Mouse (Mus musculus) embryonic facial prominence, embryonic 13.5 days (tissue): ENCODE results near the gene Rasgrf1. TPM values are rescaled to one million over a fixed set of nuclear protein-coding genes. Genes with fewer than 3 reads are reported as not detected.

Experiments
- ATAC-seq: fragments of 200-750 bp; cut with Nextera tagmentation; 2 replicates; pipeline ENCODE4 v1.8.0; 2017; ENCODE audit warnings: low read depth; ENCODE audit not compliant: insufficient number of reproducible peaks, insufficient read depth, low FRiP score, low TSS enrichment
- H3K27ac ChIP-seq: fragments of 300-500 bp; sonication (generic); 2 replicates; pipeline ENCODE4 v1.5.1; 2015; ENCODE audit warnings: moderate library complexity, mild to moderate bottlenecking, inconsistent platforms
- H3K27me3 ChIP-seq: fragments of 300-500 bp; sonication (generic); 2 replicates; pipeline ENCODE4 v1.6.1; 2015; ENCODE audit warnings: mild to moderate bottlenecking, inconsistent platforms
- H3K36me3 ChIP-seq: fragments of 300-500 bp; sonication (generic); 2 replicates; pipeline ENCODE4 v1.6.1; 2015; ENCODE audit warnings: mild to moderate bottlenecking, inconsistent platforms
- H3K4me1 ChIP-seq: fragments of 300-500 bp; sonication (generic); 2 replicates; pipeline ENCODE4 v1.6.1; 2015; ENCODE audit warnings: inconsistent platforms
- H3K4me2 ChIP-seq: fragments of 300-500 bp; sonication (generic); 2 replicates; pipeline ENCODE4 v1.6.1; 2015; ENCODE audit warnings: moderate library complexity, mild to moderate bottlenecking, inconsistent platforms
- H3K4me3 ChIP-seq: fragments of 300-500 bp; sonication (generic); 2 replicates; pipeline ENCODE4 v1.5.1; 2015; ENCODE audit warnings: mild to moderate bottlenecking, inconsistent platforms
- H3K9ac ChIP-seq: fragments of 300-500 bp; sonication (generic); 2 replicates; pipeline ENCODE4 v1.6.1; 2015; ENCODE audit warnings: mild to moderate bottlenecking, inconsistent platforms
- H3K9me3 ChIP-seq: fragments of 300-500 bp; sonication (generic); 2 replicates; pipeline ENCODE4 v1.6.1; 2016; ENCODE audit warnings: inconsistent platforms
- WGBS: fragments of 180-500 bp; shearing (Covaris S2); methylation state at CpG from one replicate; pipeline ENCODE4 v1.1.7; 2015; ENCODE audit warnings: mixed read lengths; 5-methylcytosine and 5-hydroxymethylcytosine counted together
- polyA plus RNA-seq: library from polyadenylated mRNA; unstranded; fragments of >200 nt; fragmentation: Nextera tagmentation; extraction: Ambion mirVana; gene quantifications from 2 replicates; pipeline ENCODE4 v1.2.1, GENCODE M21; 2015

Gene Rasgrf1
- polyA plus RNA-seq, 1 experiment from 2014 or later = 0.80 TPM

DNA sequence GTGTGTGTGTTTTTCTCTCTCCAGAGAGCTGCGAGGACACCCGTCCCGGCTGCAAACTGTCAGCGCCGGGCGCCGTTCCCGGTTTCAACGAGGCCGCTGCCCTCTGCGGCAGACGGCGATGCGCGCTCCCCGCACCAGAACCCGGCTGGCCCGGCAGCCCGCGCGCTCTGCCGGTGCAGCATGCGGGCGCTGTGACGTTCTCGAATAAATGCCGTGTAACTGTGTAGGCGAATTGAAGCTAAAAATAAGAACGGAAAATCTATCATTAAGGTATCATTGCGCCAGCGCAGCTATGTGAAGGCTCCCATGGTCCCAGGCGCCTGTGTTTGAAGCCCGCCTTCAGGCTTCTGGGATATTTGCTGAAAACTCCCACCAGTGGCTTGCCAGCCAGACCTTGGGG lies 1.1 kb upstream of the Rasgrf1 start:
- Histone ChIP-seq H3K27me3 (peaks cover 87% of the 10 kb centered on the region), H3K4me1 (peaks cover 28% of the 10 kb centered on the region), H3K4me2 (peak overlapping the region; percentile 94), H3K4me3 (peak overlapping the region; percentile 53), H3K9ac (0 out of 2 replicates have a peak overlapping the region, but pooled peaks have one; percentile 40), H3K36me3 (no peaks in the 10 kb centered on the region), H3K27ac (no peak overlapping the region), H3K9me3 (no peaks in the 10 kb centered on the region)
- WGBS = under 1% methylated on average over 33 of the region's 33 CpGs
- ATAC-seq = no peak

DNA sequence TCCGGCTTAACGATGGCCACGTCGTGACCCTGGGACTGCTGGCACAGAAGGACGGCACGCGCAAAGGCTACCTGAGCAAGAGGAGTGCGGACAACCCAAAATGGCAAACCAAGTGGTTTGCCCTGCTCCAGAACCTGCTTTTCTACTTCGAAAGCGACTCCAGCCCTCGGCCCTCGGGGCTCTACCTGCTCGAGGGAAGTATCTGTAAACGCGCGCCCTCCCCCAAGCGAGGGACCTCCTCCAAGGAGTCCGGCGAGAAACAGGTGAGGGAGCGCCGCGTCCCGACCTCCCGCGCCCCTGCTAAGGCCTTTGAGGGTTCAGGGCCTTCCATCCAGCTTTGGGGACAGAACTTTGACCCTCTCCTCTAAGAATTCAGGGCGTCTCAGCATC lies 298 bp downstream of the Rasgrf1 start:
- Histone ChIP-seq H3K9ac (peak overlapping the region; percentile 62; the same call in 1 of the 2 replicates), H3K27me3 (peaks cover 99% of the 10 kb centered on the region)

DNA sequence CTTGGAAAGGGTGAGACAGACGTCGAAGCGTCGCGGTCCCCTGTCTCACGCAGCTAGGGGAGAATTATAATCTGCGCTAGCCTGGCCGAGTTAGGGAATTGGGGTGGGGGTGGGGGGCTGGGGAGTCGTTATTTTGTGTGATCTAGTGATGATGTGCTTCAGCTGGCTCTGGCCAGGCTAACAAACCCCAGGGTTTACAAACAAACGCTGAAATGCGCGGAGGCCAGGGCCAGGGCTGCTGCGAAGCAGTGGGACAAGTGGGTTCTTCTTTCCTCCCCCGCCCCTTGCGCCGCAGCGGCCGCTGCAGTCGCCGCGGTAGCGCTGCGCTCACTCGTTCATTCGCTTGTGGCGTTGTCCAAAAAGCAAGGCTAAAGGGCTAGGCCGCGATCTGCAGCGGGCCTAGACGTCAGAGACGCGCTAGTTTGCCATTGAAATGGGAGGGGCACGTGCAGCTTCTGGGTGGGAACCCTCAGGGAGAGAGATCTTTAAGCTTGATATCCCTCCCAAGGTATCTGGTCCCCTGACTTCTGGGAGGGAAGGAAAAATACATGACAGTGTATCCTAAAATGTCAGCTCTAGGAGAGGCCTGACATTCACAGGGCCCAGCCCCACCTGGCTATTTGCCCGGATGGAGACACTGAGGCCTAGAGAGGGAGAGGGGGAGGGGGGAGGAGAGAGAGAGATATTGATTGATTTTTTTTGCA lies 1.2 kb downstream of the Rasgrf1 start:
- Histone ChIP-seq H3K36me3 (no peaks in the 10 kb centered on the region), H3K4me2 (peak overlapping the region; percentile 94), H3K4me3 (peak overlapping the region; percentile 53), H3K27ac (no peak overlapping the region), H3K9me3 (no peaks in the 10 kb centered on the region), H3K27me3 (peaks cover 95% of the 10 kb centered on the region), H3K9ac (no peak overlapping the region), H3K4me1 (peaks cover 28% of the 10 kb centered on the region)
- no peak for ATAC-seq
- 3% methylated on average over 33 of the region's 34 CpGs for WGBS

More for the DNA sequence above, 298 bp downstream of the Rasgrf1 start:
- WGBS = 2% methylated on average over 26 of the region's 26 CpGs
- ATAC-seq = no peak
- Histone ChIP-seq H3K4me1 (peaks cover 28% of the 10 kb centered on the region), H3K36me3 (no peaks in the 10 kb centered on the region), H3K27ac (no peak overlapping the region), H3K9me3 (no peaks in the 10 kb centered on the region), H3K4me2 (peak overlapping the region; percentile 94), H3K4me3 (peak overlapping the region; percentile 53)

DNA sequence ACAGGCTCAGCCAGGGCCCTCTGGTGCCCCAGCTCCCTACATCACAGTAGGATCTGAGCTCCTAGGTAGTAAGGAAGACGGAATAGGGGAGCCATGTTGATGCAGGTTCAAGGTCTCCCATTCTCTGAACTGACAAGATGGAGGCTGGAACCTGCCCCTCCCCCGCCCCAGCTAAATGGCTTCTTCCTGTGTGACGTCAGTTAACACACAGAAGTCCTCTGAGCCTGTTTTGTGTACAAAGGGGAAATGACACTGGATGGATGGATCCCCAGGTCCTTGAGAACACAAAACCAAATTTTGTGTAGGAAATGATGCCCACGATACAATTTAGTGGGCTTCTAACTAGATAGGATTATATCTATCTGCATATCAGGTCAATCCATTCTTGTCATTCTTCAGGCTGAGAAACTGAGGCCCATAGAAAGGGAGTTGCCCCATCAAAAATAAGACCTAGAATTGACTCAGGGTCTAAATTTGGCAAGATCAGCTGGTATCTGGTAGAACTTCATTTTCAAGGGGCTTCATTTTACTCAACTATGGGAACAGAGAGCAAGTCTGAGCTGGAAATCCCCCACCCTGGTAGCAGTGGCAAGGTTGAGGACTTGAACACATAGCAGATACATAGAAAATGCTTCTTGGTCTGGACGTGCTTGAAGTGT lies 2.3 kb downstream of the Rasgrf1 start:
- WGBS = 61% methylated on average over 5 of the region's 5 CpGs
- Histone ChIP-seq H3K4me1 (peaks cover 28% of the 10 kb centered on the region), H3K27ac (no peak overlapping the region), H3K27me3 (peaks cover 83% of the 10 kb centered on the region), H3K4me2 (no peak overlapping the region), H3K9me3 (no peaks in the 10 kb centered on the region), H3K9ac (no peak overlapping the region), H3K36me3 (no peaks in the 10 kb centered on the region), H3K4me3 (no peak overlapping the region)
- ATAC-seq = no peak

DNA sequence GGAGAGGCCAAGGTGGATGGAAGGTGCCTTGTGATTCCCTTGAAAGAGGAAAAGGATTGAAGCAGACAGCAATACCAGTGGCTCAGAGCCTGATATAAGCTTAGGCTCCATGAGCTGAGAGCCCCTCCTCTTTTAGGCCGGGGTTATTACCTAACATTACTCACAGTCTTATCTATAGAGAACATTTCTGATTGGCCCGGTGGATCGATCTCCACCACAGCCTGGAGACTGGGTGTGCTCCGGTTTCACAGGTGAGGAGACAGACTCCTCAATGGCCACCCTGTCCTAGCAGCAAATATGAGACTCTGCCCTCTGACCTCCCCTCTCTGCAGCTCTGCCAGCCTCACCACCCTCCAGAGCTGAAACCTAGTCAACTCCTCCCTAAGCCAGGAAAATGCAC lies 3.4 kb downstream of the Rasgrf1 start:
- Histone ChIP-seq H3K4me2 (no peak overlapping the region), H3K4me3 (no peak overlapping the region), H3K9ac (no peak overlapping the region), H3K27ac (no peak overlapping the region), H3K9me3 (no peaks in the 10 kb centered on the region), H3K27me3 (peaks cover 72% of the 10 kb centered on the region), H3K4me1 (peaks cover 28% of the 10 kb centered on the region), H3K36me3 (no peaks in the 10 kb centered on the region)
- no peak for ATAC-seq
- 54% methylated on average over 4 of the region's 4 CpGs for WGBS

DNA sequence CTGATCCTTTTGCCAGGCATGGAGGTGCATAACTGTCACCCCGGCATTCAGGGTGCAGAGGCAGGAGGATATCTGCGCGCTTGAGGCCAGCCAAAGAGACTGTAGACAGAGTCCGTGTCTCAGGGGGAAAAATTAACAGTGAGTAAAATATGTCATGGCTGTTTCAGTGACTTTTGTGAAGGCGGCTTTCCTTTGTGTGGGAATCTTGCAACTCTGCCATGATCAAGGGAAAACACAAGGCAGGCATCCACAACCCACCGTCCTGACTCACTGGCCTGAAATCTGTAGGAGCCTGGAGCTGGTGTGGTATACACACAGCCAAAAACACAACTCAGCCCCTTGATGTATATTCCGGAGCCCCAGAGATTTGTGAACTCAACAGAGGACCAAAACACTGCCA lies 6.8 kb downstream of the Rasgrf1 start:
- Histone ChIP-seq H3K4me2 (no peak overlapping the region), H3K36me3 (no peaks in the 10 kb centered on the region), H3K4me3 (no peak overlapping the region), H3K4me1 (no peaks in the 10 kb centered on the region), H3K27ac (no peak overlapping the region), H3K27me3 (peaks cover 44% of the 10 kb centered on the region), H3K9me3 (no peaks in the 10 kb centered on the region), H3K9ac (no peak overlapping the region)
- ATAC-seq = no peak
- 86% methylated on average over 7 of the region's 7 CpGs for WGBS

DNA sequence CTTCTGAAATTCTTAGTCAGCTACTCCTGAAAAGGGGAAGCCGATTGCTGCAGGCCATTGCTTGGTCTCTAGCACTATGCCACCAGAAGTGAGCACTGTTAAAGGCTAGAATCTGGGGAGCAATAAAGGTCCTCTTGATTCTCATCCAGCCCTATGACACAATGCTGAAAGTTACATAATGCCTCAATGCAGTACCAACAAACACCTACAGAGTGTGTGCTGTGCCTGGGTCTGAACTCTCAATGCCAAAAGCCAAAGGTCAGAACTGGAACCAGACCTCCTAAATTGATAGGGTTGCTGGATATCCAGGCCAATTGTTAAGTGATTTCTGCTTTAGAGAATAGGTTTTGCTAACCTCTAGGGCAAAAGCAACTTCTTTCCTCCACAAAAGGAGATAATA lies 7.7 kb downstream of the Rasgrf1 start:
- no peak overlapping the region for H3K27ac ChIP-seq
- 73% methylated on average over 1 of the region's 1 CpGs for WGBS
- peaks cover 34% of the 10 kb centered on the region for H3K27me3 ChIP-seq
- H3K4me3 ChIP-seq = no peak overlapping the region
- ATAC-seq = no peak
- no peak overlapping the region for H3K9ac ChIP-seq
- no peaks in the 10 kb centered on the region for H3K36me3 ChIP-seq
- no peak overlapping the region for H3K4me2 ChIP-seq
- H3K9me3 ChIP-seq = no peaks in the 10 kb centered on the region
- no peaks in the 10 kb centered on the region for H3K4me1 ChIP-seq

DNA sequence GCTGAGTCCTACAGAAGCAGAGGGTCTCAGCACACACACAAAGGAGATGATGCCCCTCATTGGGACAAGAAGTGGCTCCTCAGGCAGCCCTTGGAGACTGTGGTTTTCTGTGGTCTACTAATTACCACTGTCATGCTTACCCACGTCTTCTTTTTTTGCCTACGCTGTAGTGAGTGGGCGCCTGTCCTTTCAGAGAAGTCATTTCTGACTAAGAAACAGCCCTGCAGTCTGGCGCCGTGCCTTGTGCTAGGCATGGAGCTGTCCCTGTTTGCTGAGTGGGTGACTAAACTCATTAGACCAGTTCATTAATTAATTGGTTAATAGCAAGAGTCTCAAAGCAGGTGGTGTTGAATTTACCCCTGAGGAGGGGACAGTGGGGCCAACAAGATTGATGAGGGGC lies 9.1 kb downstream of the Rasgrf1 start:
- WGBS = 82% methylated on average over 5 of the region's 5 CpGs
- no peak overlapping the region for H3K4me2 ChIP-seq
- H3K36me3 ChIP-seq = no peaks in the 10 kb centered on the region
- no peak overlapping the region for H3K9ac ChIP-seq
- ATAC-seq = no peak
- no peaks in the 10 kb centered on the region for H3K4me1 ChIP-seq
- H3K9me3 ChIP-seq = no peaks in the 10 kb centered on the region
- no peak overlapping the region for H3K27ac ChIP-seq
- no peak overlapping the region for H3K4me3 ChIP-seq
- peaks cover 25% of the 10 kb centered on the region for H3K27me3 ChIP-seq

DNA sequence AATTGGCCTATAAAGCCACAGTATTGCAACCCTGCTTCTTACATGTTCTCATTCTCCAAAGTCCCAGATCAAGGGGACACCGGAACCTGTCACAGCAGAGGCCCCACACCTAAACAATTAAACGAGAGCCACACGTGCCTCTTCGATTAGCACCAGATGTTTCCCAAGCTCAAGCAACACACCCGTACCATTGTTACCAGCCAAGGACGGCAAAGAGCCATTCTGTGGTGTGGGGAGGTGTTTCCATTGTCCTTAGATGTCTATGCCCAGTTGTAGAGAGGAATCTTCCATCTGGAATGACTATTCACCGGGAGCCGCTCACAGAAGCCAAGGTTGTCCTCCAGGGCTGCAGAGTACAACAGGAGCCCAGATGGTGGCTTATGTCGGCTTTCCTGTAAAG lies 11.4 kb downstream of the Rasgrf1 start:
- Histone ChIP-seq H3K9ac (no peak overlapping the region), H3K27ac (no peak overlapping the region), H3K36me3 (no peaks in the 10 kb centered on the region), H3K27me3 (peaks cover 10% of the 10 kb centered on the region), H3K9me3 (no peaks in the 10 kb centered on the region), H3K4me1 (no peaks in the 10 kb centered on the region), H3K4me2 (no peak overlapping the region), H3K4me3 (no peak overlapping the region)
- WGBS = 44% methylated on average over 9 of the region's 9 CpGs
- ATAC-seq = no peak

DNA sequence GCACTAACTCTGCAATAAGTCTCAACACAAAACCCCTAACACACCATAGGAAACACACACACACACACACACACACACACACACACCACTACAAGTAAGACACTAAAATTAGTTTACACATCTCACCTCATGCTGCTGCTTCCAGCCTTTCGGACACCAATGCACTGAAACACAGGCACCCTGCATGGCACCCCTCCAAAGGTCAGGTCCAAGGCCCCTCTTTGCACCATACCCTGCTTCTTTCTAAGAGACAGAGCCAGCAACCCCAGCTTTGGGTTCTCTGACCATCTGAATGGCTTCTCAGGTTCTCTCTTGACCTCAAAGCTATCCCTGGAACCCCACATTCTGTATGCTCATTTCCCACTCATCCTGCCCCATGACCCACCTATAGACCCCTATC lies 13.0 kb downstream of the Rasgrf1 start:
- Histone ChIP-seq H3K4me3 (no peak overlapping the region), H3K4me1 (no peaks in the 10 kb centered on the region), H3K27ac (no peak overlapping the region), H3K36me3 (no peaks in the 10 kb centered on the region), H3K27me3 (peaks cover 10% of the 10 kb centered on the region), H3K9me3 (peaks cover 7% of the 10 kb centered on the region; the same call in 1 of the 2 replicates), H3K4me2 (no peak overlapping the region), H3K9ac (no peak overlapping the region)
- WGBS = 82% methylated on average over 1 of the region's 1 CpGs
- no peak for ATAC-seq

DNA sequence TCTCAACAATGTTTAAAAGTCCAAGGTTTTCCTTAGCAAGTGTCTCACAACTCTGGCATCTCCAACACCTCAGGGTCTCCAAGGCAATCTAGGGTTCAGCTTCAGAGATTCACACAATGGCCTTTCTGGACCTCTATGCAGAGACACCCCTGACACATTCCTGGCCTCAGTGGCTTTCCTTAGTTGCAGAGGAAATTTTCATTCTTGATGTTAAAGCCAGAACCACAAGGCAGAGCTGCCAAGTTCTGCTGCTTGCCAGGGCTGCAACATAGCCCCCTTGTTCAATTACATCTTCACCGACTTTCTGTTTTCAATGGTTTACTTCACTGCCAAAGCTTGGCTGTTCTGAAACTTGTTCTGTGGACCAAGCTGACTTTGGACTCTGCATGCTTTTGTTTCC lies 15.1 kb downstream of the Rasgrf1 start:
- 78% methylated on average over 1 of the region's 1 CpGs for WGBS
- 0 out of 2 replicates have a peak, but pooled peaks cover 5% of the 10 kb centered on the region for H3K27me3 ChIP-seq

DNA sequence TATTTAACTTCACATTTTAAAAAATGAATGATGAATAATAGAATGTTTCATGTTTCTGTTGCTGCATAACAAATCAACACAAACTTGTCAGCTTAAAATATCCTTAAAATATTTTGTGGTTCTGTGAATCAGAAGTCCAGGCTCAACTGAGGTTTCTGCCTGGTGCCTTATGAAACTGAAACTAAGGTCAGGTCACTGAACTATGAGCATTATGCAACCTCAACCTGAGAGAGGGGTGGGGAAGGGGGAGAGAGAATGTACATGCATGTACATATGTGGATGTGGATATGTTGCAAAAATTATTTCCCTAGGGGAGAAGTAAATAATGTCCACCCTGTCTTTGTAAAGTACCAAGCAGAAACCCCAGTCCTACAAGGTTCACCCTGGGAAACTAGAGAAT lies 18.8 kb downstream of the Rasgrf1 start:
- H3K27me3 ChIP-seq = no peaks in the 10 kb centered on the region
- H3K9me3 ChIP-seq = peaks cover 9% of the 10 kb centered on the region; the same call in 1 of the 2 replicates
- H3K4me2 ChIP-seq = no peak overlapping the region
- no peak for ATAC-seq
- no peak overlapping the region for H3K4me3 ChIP-seq
- no peaks in the 10 kb centered on the region for H3K4me1 ChIP-seq
- no peak overlapping the region for H3K9ac ChIP-seq
- no peaks in the 10 kb centered on the region for H3K36me3 ChIP-seq
- H3K27ac ChIP-seq = no peak overlapping the region

More for the DNA sequence above, 15.1 kb downstream of the Rasgrf1 start:
- Histone ChIP-seq H3K4me1 (no peaks in the 10 kb centered on the region), H3K4me2 (no peak overlapping the region), H3K4me3 (no peak overlapping the region), H3K36me3 (no peaks in the 10 kb centered on the region), H3K27ac (no peak overlapping the region), H3K9me3 (peaks cover 9% of the 10 kb centered on the region; the same call in 1 of the 2 replicates), H3K9ac (no peak overlapping the region)
- no peak for ATAC-seq
